Mouse (Mus musculus) megakaryocyte, embryonic 14.5 days (primary cell): ENCODE measurements around the gene Nwd1. TPM values are rescaled to one million over a fixed set of nuclear protein-coding genes. Genes with fewer than 3 reads are reported as not detected.
A peak's percentile ranks its signal among the peaks of the same experiment; 100 is the strongest.

Source experiments
- H3K27me3 ChIP-seq: replicated peaks from 2 replicates; pipeline ENCODE3; 2012; ENCODE audit warnings: inconsistent platforms
- H3K36me3 ChIP-seq: replicated peaks from 2 replicates; pipeline ENCODE3; 2012; ENCODE audit warnings: low read length, inconsistent platforms, mixed read lengths
- H3K4me1 ChIP-seq: 2 replicates; pipeline ENCODE4 v1.6.1; 2012; ENCODE audit warnings: inconsistent platforms
- H3K4me3 ChIP-seq: replicated peaks from 2 replicates; pipeline ENCODE3; 2012; ENCODE audit warnings: moderate library complexity, mild to moderate bottlenecking, inconsistent platforms
- H3K9me3 ChIP-seq: 2 replicates; pipeline ENCODE4 v1.6.1; 2012; ENCODE audit warnings: inconsistent platforms
- FLI1 ChIP-seq: IDR thresholded peaks from 2 replicates; pipeline ENCODE4 v1.6.1; 2012; ENCODE audit warnings: low read length, inconsistent platforms, mixed read lengths
- GATA1 ChIP-seq: IDR thresholded peaks from 3 replicates; pipeline ENCODE4 v1.6.1; 2012; ENCODE audit warnings: mixed read lengths, low read length, inconsistent platforms, borderline replicate concordance
- polyA plus RNA-seq: library from polyadenylated mRNA; stranded (reverse); fragments of >175 nt; gene quantifications from 2 replicates; pipeline ENCODE4 v1.2.3, GENCODE M21; 2012; ENCODE audit warnings: low replicate concordance; ENCODE audit not compliant: insufficient read depth

Gene Nwd1
- polyA plus RNA-seq, 1 experiment: 0.11 TPM

DNA sequence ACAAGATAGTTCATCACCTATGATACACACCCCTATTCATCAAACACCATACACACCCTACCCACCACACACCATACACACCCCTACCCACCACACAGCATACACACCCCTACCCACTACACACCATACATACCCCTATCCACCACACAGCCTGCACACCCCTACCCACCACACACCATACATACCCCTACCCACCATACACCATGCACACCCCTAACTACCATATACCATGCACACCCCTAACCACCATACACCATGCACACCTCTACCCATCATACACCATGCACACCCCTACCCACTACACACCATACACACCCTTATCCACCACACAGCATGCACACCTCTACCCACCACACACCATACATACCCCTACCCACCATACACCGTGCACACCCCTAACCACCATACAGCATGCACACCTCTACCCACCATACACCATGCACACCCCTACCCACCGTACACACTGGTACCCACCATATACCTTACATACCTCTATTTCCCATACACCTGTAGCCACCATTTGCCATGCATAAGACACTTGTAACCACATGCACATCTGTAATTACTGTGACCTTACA, 51.9 kb downstream of the Nwd1 start:
- H3K27me3 ChIP-seq: peaks cover 8% of the 10 kb centered on the region
- TF ChIP-seq GATA1 (no peak), FLI1 (no peak)
- no peaks in the 10 kb centered on the region for H3K36me3 ChIP-seq
- H3K4me3 ChIP-seq: peak overlapping the region; percentile 65
- peaks cover 12% of the 10 kb centered on the region; the same call in 1 of the 2 replicates for H3K4me1 ChIP-seq
- 0 out of 2 replicates have a peak, but pooled peaks cover 9% of the 10 kb centered on the region for H3K9me3 ChIP-seq

DNA sequence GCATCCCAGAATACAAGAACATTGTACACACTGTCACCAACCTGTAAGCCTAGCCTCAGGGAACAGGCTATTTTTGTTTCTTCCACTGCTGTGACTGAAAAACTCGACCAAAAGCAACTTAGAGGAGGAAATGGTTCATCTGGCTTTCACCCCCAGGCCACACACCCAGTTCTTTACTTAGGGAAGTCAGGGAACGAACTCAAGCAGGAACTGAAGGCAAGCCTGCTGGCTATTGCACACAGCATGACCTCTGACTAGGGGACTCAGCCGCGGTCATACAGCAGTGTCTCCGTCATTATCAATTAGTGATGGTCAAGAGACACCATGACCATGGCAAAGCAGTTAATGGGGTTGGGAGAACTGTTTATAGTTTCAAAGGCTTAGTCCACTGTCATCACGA, 66.1 kb downstream of the Nwd1 start:
- Histone ChIP-seq H3K9me3 (no peaks in the 10 kb centered on the region), H3K36me3 (no peaks in the 10 kb centered on the region), H3K4me3 (no peak overlapping the region), H3K4me1 (peaks cover 66% of the 10 kb centered on the region), H3K27me3 (peaks cover 5% of the 10 kb centered on the region)
- TF ChIP-seq FLI1 (no peak), GATA1 (no peak)

DNA sequence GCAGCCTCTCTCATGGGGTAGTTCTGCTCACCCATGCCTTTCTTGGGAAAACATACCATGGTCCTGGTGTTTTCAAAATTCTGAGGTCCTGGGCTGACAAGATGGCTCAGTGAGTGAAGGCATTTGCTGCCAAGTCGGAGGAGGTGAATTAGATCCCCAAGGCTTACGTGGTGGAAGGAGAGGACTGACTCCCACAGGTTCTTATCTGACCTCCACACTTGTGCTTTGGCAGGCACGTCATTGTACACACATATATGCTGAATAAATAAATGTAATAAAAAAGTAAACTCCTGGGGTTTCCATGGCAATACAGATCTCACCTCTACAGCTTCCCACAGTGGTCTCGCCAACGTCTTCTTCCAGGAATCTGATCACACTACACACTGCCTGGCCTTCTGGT, 70.1 kb downstream of the Nwd1 start:
- Histone ChIP-seq H3K4me3 (no peak overlapping the region), H3K27me3 (no peaks in the 10 kb centered on the region), H3K9me3 (no peaks in the 10 kb centered on the region), H3K36me3 (no peaks in the 10 kb centered on the region), H3K4me1 (peaks cover 68% of the 10 kb centered on the region)
- no peak for TF ChIP-seq FLI1
- no peak for TF ChIP-seq GATA1

DNA sequence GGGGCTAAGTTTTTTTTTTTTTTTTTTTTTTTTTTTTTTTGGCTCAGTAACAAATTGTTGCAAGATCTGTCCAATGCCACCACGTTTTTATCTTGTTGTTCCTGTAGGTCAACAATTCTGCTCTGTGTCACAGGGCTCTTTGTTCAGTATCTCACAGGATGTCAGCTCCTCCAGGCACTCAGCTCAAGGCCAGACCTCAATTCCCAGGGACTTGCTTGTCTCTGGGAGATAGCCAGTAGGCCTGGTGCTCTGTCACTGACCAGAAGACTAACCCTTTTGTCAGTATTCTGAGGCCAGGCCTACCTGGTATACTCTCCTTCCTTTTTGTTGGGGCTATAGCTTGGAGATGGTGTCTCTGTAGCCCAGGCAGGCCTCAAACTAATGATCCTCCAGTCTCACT, 74.0 kb downstream of the Nwd1 start:
- no peaks in the 10 kb centered on the region for H3K27me3 ChIP-seq
- H3K9me3 ChIP-seq: no peaks in the 10 kb centered on the region
- TF ChIP-seq FLI1: no peak
- no peak for TF ChIP-seq GATA1
- peaks cover 17% of the 10 kb centered on the region for H3K36me3 ChIP-seq
- H3K4me1 ChIP-seq: peaks cover 68% of the 10 kb centered on the region
- H3K4me3 ChIP-seq: no peak overlapping the region

DNA sequence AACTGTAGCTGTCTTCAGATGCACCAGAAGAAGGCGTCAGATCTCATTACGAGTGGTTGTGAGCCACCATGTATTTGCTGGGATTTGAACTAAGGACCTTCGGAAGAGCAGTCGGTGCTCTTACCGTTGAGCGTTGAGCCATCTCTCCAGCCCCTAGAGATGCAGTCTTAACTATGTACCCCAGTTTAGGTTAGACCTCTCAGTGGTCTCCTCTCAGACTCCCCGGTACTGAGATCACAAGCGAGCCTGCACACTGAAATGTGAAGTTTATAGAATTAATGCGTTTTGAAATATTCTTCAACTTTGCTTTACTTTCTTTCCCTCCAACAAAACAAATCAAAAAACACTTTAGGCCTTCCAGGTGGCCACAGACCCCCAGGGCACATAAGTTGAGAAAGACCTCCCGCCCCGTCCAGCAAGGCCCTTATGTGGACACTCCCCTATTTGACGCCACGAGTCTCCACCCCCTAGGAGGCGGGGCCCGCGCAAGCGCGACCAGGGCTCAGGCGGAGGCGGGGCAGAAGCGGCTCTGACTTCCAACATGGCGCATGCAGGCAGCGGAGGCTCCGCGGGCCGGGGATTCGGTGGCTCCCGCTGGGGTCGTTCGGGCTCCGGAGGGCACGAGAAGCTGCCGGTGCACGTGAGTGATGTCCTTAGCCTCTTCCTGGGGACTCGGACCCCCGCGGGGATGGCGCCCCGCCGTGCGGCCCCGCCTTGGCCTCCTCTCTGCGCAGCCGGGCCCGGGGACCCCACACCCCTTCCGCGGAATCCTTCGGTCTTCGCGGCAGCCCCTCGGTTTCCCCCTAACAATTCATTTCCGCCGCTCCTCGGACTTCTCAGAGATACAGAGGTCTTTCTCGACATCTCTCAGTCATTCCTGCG, 76.5 kb downstream of the Nwd1 start, which contains the start of gene Sin3b:
Gene Sin3b (plus strand): TSS at position 517 of the 882 bp plus-strand sequence.
- H3K4me3 ChIP-seq: peak within 1 kb of the TSS; percentile 98

DNA sequence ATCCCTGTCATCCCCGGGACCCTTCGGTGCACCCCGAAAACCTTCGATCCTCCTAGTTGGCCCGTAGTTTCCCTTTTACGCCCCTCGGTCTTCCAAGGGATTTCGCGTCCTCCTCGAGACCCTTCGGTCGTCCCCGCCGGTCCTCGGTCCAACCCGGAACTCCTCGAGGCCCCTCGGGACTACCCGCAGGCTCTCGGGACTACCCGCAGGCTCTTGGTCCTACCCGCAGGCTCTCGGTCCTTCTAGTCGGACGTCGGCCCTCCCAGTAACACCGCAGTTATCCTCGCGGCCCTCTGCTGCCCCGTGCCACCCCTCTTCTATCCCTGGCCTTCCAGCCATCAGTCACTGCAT, 77.1 kb downstream of the Nwd1 start:
- H3K4me1 ChIP-seq: peaks cover 82% of the 10 kb centered on the region
- peak overlapping the region; percentile 98 for H3K4me3 ChIP-seq
- peaks cover 48% of the 10 kb centered on the region for H3K36me3 ChIP-seq
- H3K9me3 ChIP-seq: no peaks in the 10 kb centered on the region
- no peak for TF ChIP-seq GATA1
- no peak for TF ChIP-seq FLI1
- no peaks in the 10 kb centered on the region for H3K27me3 ChIP-seq

More for the DNA sequence above, 76.5 kb downstream of the Nwd1 start, which contains the start of gene Sin3b:
- no peaks in the 10 kb centered on the region for H3K9me3 ChIP-seq
- TF ChIP-seq GATA1 (no peak), FLI1 (no peak)
- peaks cover 42% of the 10 kb centered on the region for H3K36me3 ChIP-seq
- no peaks in the 10 kb centered on the region for H3K27me3 ChIP-seq
- H3K4me1 ChIP-seq: peaks cover 75% of the 10 kb centered on the region

DNA sequence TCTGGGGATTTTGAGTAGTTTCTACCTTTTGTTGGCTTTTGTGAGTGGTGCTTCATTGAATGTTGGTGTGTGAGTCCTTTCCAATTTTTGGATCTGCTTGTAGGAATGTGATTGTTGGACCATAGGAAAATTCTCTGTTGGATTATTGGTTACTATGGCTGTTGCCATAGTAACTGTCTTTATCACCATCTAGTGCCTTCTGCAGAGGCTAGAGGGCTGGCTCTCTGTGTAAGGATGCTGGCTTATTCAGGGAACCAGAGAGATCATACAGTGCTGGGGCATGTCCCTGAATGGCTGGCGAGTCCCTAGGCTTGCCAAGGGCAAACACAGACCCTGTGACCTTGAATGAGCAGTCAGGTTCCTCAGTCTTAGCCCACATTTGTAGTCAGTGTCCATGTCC, 82.1 kb downstream of the Nwd1 start:
- Histone ChIP-seq H3K4me1 (peaks cover 94% of the 10 kb centered on the region), H3K4me3 (peak overlapping the region; percentile 33), H3K9me3 (no peaks in the 10 kb centered on the region), H3K36me3 (peaks cover 97% of the 10 kb centered on the region), H3K27me3 (no peaks in the 10 kb centered on the region)
- TF ChIP-seq FLI1: no peak
- TF ChIP-seq GATA1: no peak

DNA sequence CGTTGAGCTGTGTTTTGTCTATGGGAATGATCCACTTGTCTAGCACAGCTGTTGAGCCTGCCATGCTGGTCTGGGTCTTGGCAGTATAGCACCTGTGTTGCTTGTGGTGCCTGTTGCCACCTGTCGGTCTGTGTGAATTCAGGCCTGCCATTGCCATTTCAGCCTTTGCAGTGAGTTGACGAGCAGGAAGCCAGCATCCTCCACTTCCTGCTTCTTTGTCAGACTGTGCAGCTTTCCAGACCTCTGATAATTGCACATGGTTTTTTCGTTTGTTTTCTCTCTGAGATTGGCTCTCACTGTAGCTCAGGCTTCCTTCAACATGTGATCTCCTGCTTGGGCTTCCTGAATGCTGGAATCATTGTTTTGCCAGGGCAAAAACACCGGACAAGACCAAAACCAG, 88.5 kb downstream of the Nwd1 start:
- H3K36me3 ChIP-seq: peaks cover 98% of the 10 kb centered on the region

DNA sequence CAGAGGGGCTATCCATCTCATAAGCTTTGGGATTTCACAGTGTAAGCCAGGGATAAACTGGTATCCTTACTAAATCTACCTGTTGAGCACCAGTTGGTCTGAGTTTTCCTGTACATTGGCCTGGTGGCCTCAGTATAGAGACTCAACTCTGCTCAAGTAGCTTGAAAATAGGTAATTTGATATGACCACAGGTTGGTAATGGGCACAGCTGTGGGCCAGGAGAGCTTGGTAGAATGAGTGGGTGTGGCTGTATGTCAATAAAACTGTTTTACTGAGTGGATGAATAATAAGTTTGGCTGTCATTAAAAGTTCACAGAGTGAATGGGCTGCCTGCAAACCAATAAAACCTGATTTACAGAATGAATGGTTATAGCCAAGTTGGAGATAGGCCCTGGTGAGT, 90.4 kb downstream of the Nwd1 start:
- no peak overlapping the region for H3K4me3 ChIP-seq
- TF ChIP-seq GATA1 (no peak), FLI1 (no peak)
- peaks cover 91% of the 10 kb centered on the region for H3K4me1 ChIP-seq
- H3K27me3 ChIP-seq: no peaks in the 10 kb centered on the region
- no peaks in the 10 kb centered on the region for H3K9me3 ChIP-seq
- H3K36me3 ChIP-seq: peaks cover 96% of the 10 kb centered on the region

More for the DNA sequence above, 88.5 kb downstream of the Nwd1 start:
- H3K9me3 ChIP-seq: no peaks in the 10 kb centered on the region
- TF ChIP-seq FLI1 (no peak), GATA1 (no peak)
- no peaks in the 10 kb centered on the region for H3K27me3 ChIP-seq
- peaks cover 91% of the 10 kb centered on the region for H3K4me1 ChIP-seq
- no peak overlapping the region for H3K4me3 ChIP-seq

DNA sequence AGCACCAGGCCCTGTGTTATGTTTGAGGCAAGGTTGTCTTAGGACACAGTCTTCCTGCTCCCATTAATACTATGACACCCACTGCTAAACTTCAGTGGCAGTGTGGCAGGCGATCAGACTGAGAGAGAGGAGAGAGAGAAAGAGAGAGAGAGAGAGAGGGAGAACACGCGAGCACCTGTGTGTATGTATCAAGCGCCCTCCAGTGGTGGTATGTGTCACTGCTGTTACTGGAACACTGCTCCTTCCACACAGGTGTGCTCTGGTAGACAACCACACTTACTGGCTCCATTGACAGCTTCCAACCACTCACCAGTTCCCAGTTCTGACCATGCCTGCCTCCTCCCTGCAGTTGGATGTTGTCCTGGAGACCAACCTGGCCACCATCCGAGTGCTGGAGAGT, 99.5 kb downstream of the Nwd1 start:
- TF ChIP-seq GATA1 (no peak), FLI1 (no peak)
- Histone ChIP-seq H3K36me3 (peaks cover 100% of the 10 kb centered on the region), H3K27me3 (no peaks in the 10 kb centered on the region), H3K4me3 (no peak overlapping the region), H3K4me1 (peaks cover 49% of the 10 kb centered on the region), H3K9me3 (no peaks in the 10 kb centered on the region)
